Mouse (Mus musculus) forebrain, embryonic 11.5 days (tissue): Measurements from ENCODE around the gene Pyy. TPM values are rescaled to one million over a fixed set of nuclear protein-coding genes. Genes with fewer than 3 reads are reported as not detected.

ENCODE experiments used
- ATAC-seq: fragments of 200-750 bp; cut with Nextera tagmentation; replicated peaks from 2 replicates; pipeline ENCODE4 v1.8.0; 2017; ENCODE audit warnings: moderate TSS enrichment; ENCODE audit not compliant: low FRiP score
- DNase-seq: peaks from one replicate; pipeline ENCODE4 v3.0.0-alpha.2; 2017; ENCODE audit warnings: low spot score
- H3K27ac ChIP-seq: fragments of 300-500 bp; sonication (generic); 2 replicates; pipeline ENCODE4 v1.5.1; 2014; ENCODE audit warnings: low read depth, low read length
- H3K27me3 ChIP-seq: fragments of 300-500 bp; sonication (generic); 2 replicates; pipeline ENCODE4 v1.6.1; 2014; ENCODE audit warnings: mild to moderate bottlenecking, low read length, mixed read lengths; ENCODE audit not compliant: control insufficient read depth, insufficient read depth
- H3K36me3 ChIP-seq: fragments of 300-500 bp; sonication (generic); 2 replicates; pipeline ENCODE4 v1.6.1; 2014; ENCODE audit warnings: mild to moderate bottlenecking, low read length, moderate library complexity, mixed read lengths; ENCODE audit not compliant: control insufficient read depth, insufficient read depth
- H3K4me1 ChIP-seq: fragments of 300-500 bp; sonication (generic); replicated peaks from 2 replicates; pipeline ENCODE4 v1.6.1; 2014; ENCODE audit warnings: low read length, mixed read lengths; ENCODE audit not compliant: control insufficient read depth, insufficient read depth
- H3K4me2 ChIP-seq: fragments of 300-500 bp; sonication (generic); 2 replicates; pipeline ENCODE4 v1.6.1; 2014; ENCODE audit warnings: low read depth, mild to moderate bottlenecking, low read length, moderate library complexity, mixed read lengths; ENCODE audit not compliant: severe bottlenecking
- H3K4me3 ChIP-seq: fragments of 300-500 bp; sonication (generic); 2 replicates; pipeline ENCODE4 v1.5.1; 2014; ENCODE audit warnings: low read depth, low read length
- H3K9ac ChIP-seq: fragments of 300-500 bp; sonication (generic); 2 replicates; pipeline ENCODE4 v1.6.1; 2014; ENCODE audit warnings: low read length
- H3K9me3 ChIP-seq: fragments of 300-500 bp; sonication (generic); 2 replicates; pipeline ENCODE4 v1.6.1; 2016; ENCODE audit warnings: low read length, mixed read lengths; ENCODE audit not compliant: control insufficient read depth
- WGBS: fragments of 180-500 bp; shearing (Covaris S2); extraction: QIAGEN DNeasy Blood & Tissue Kit; methylation state at CpG from one replicate; pipeline ENCODE4 v1.1.7; 2014; 5-methylcytosine and 5-hydroxymethylcytosine counted together
- polyA plus RNA-seq: library from polyadenylated mRNA; unstranded; fragments of >200 nt; fragmentation: Nextera tagmentation; extraction: Ambion mirVana; gene quantifications from 2 replicates; pipeline ENCODE4 v1.2.1, GENCODE M21; 2014

Gene Pyy
- polyA plus RNA-seq, 1 experiment from 2014 or later: not detected

DNA sequence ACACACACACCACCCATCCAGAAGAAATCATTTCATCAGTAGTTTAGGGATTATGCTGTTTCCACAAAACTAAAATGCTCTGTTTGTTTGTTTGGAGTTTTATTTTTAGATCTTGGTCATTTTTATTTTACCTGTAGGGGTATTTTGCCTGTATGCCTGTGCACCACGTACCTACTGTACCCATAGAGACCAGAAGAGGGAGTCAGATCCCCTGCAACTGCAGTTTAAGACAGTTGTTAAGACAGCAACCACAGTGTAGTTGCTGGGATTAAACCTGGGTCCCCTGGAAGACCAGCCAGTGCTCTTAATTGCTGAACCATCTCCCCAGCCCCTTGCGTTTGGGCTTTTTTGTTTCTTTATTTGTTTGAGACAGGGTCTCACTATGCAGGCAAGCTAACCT is 38.7 kb downstream of the Pyy start:
- no peak overlapping the region for H3K4me3 ChIP-seq
- 34% methylated on average over 2 of the region's 2 CpGs for WGBS
- H3K9me3 ChIP-seq: no peaks in the 10 kb centered on the region
- no peaks in the 10 kb centered on the region; the same call in 1 of the 2 replicates for H3K36me3 ChIP-seq
- DNase-seq (no peak), ATAC-seq (no peak)
- 0 out of 2 replicates have a peak, but pooled peaks cover 1% of the 10 kb centered on the region for H3K4me1 ChIP-seq
- H3K9ac ChIP-seq: no peak overlapping the region
- no peak overlapping the region for H3K27ac ChIP-seq
- H3K4me2 ChIP-seq: no peak overlapping the region
- no peaks in the 10 kb centered on the region for H3K27me3 ChIP-seq

- no peaks in the 10 kb centered on the region; the same call in 1 of the 2 replicates for H3K36me3 ChIP-seq
- no peak overlapping the region for H3K27ac ChIP-seq
- WGBS: 80% methylated on average over 13 of the region's 13 CpGs
- no peak overlapping the region for H3K9ac ChIP-seq
- DNase-seq: no peak
- ATAC-seq: no peak
- no peaks in the 10 kb centered on the region for H3K9me3 ChIP-seq
- H3K4me2 ChIP-seq: no peak overlapping the region
- peaks cover 2% of the 10 kb centered on the region; the same call in 1 of the 2 replicates for H3K4me1 ChIP-seq
- H3K27me3 ChIP-seq: no peaks in the 10 kb centered on the region
- no peak overlapping the region for H3K4me3 ChIP-seq
Measured at GRCm38 (mm10) chr11:102063076-102063475, 44.6 kb downstream of the Pyy start.

- 21% methylated on average over 16 of the region's 16 CpGs for WGBS
- Histone ChIP-seq H3K4me2 (peak overlapping the region; percentile 78; the same call in 1 of the 2 replicates), H3K4me1 (peaks cover 2% of the 10 kb centered on the region; the same call in 1 of the 2 replicates), H3K27ac (no peak overlapping the region), H3K9me3 (no peaks in the 10 kb centered on the region), H3K4me3 (no peak overlapping the region), H3K27me3 (no peaks in the 10 kb centered on the region), H3K9ac (no peak overlapping the region), H3K36me3 (no peaks in the 10 kb centered on the region; the same call in 1 of the 2 replicates)
- DNase-seq: no peak
- ATAC-seq: no peak
Measured at GRCm38 (mm10) chr11:102061941-102062473, 45.6 kb downstream of the Pyy start.

DNA sequence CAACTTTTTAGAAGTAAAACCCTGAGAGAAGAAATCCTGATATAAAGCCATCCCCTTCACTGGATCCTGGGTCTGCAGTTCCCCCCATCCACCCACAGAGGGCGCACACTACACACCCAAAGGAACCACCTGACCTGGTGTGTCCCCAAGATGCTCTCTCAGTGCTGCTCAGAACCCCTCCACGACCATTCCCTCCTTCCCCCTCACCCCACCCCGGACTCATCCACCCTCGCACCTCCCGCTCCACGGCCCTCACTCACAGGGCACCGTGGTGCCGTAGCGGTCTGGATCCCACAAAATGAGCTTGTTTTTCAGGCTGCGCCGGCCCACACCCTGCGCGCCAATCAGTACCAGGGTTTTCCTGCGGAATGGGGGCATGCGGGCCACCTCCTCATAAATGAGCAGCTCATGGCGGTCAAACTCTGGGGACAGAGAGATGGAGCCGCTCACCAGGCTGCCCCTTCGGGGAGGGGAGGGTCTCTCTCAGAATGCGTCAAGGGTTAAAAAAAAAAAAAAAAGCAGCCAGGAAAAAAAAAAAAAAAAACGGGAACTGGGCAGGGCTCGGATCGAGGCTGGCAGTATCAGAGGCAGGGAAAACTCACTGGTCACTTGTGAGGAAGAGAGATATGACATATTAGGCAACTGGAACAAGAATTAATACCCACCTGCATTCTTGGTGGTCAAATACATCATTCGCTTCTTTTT is 46.2 kb downstream of the Pyy start:
- Histone ChIP-seq H3K4me2 (peak overlapping the region; percentile 78), H3K27ac (no peak overlapping the region), H3K9ac (peak overlapping the region; percentile 43), H3K4me3 (peak overlapping the region; percentile 25), H3K4me1 (peaks cover 2% of the 10 kb centered on the region; the same call in 1 of the 2 replicates), H3K36me3 (no peaks in the 10 kb centered on the region; the same call in 1 of the 2 replicates), H3K27me3 (no peaks in the 10 kb centered on the region), H3K9me3 (no peaks in the 10 kb centered on the region)
- 3% methylated on average over 23 of the region's 23 CpGs for WGBS
- DNase-seq: peak; percentile 87
- peak; percentile 61; the same call in 1 of the 2 replicates for ATAC-seq

Other genes with a start within 250 kb of the Pyy start
- gene Meox1, start 213.5 kb downstream of the Pyy start, polyA plus RNA-seq: 0.21 TPM in 1 of 2 replicates, not detected in the other
- gene Sost, start 140.8 kb downstream of the Pyy start, polyA plus RNA-seq: not detected in 2 replicates
- gene Cfap97d1, start 123.6 kb downstream of the Pyy start, polyA plus RNA-seq: not detected in 2 replicates
- 10.4 and 11.6 TPM in 2 replicates for gene Dusp3, start 120.8 kb downstream of the Pyy start, polyA plus RNA-seq
- 22.1 and 24.1 TPM in 2 replicates for gene Mpp3, start 79.4 kb downstream of the Pyy start, polyA plus RNA-seq
- 0.20 and 0.37 TPM in 2 replicates for gene Cd300lg, start 66.3 kb downstream of the Pyy start, polyA plus RNA-seq
- gene Mpp2, start 19.3 kb downstream of the Pyy start, polyA plus RNA-seq: 18.2 and 19.6 TPM in 2 replicates
- not detected in 2 replicates for gene Ppy, start 6.5 kb downstream of the Pyy start, polyA plus RNA-seq
- gene Nags, start 37.7 kb upstream of the Pyy start, polyA plus RNA-seq: not detected in 2 replicates
- 35.7 and 38.9 TPM in 2 replicates for gene Tmem101, start 48.6 kb upstream of the Pyy start, polyA plus RNA-seq
- 73.2 and 78.7 TPM in 2 replicates for gene Lsm12, start 77.5 kb upstream of the Pyy start, polyA plus RNA-seq
- gene G6pc3, start 81.8 kb upstream of the Pyy start, polyA plus RNA-seq: 30.6 and 32.2 TPM in 2 replicates
- 35.0 and 36.8 TPM in 2 replicates for gene Hdac5, start 122.3 kb upstream of the Pyy start, polyA plus RNA-seq
- 23.5 and 26.6 TPM in 2 replicates for gene BC030867, start 141.1 kb upstream of the Pyy start, polyA plus RNA-seq
- not detected in 2 replicates for gene Asb16, start 160.9 kb upstream of the Pyy start, polyA plus RNA-seq
- gene Tmub2, start 177.1 kb upstream of the Pyy start, polyA plus RNA-seq: 50.0 and 58.5 TPM in 2 replicates
- 20.8 and 21.7 TPM in 2 replicates for gene Atxn7l3, start 188.8 kb upstream of the Pyy start, polyA plus RNA-seq
- gene Ubtf, start 211.9 kb upstream of the Pyy start, polyA plus RNA-seq: 109 and 111 TPM in 2 replicates